Mouse (Mus musculus) liver, embryonic 11.5 days (tissue): ENCODE measurements around the gene H2-Ab1. TPM values are rescaled to one million over a fixed set of nuclear protein-coding genes. Genes with fewer than 3 reads are reported as not detected.

Experiments
- ATAC-seq: fragments of 200-750 bp; cut with Nextera tagmentation; replicated peaks from 2 replicates; pipeline ENCODE4 v1.8.0; 2017; ENCODE audit warnings: moderate number of reproducible peaks, mild to moderate bottlenecking, moderate TSS enrichment, moderate library complexity; ENCODE audit not compliant: low FRiP score
- DNase-seq: peaks from one replicate; pipeline ENCODE4 v3.0.0-alpha.2; 2017; ENCODE audit warnings: low spot score
- H3K27ac ChIP-seq: fragments of 300-500 bp; sonication (generic); 2 replicates; pipeline ENCODE4 v1.5.1; 2014; ENCODE audit warnings: mild to moderate bottlenecking, low read depth, low read length, control low read depth
- H3K27me3 ChIP-seq: fragments of 300-500 bp; sonication (generic); replicated peaks from 2 replicates; pipeline ENCODE4 v1.6.1; 2014; ENCODE audit warnings: low read length, mixed read lengths; ENCODE audit not compliant: control insufficient read depth, insufficient read depth
- H3K36me3 ChIP-seq: fragments of 300-500 bp; sonication (generic); 2 replicates; pipeline ENCODE4 v1.6.1; 2014; ENCODE audit warnings: mild to moderate bottlenecking, low read length, moderate library complexity, mixed read lengths; ENCODE audit not compliant: control insufficient read depth, insufficient read depth
- H3K4me1 ChIP-seq: fragments of 300-500 bp; sonication (generic); replicated peaks from 2 replicates; pipeline ENCODE4 v1.6.1; 2014; ENCODE audit warnings: low read length, mixed read lengths; ENCODE audit not compliant: control insufficient read depth, insufficient read depth
- H3K4me2 ChIP-seq: fragments of 300-500 bp; sonication (generic); 2 replicates; pipeline ENCODE4 v1.6.1; 2014; ENCODE audit warnings: mild to moderate bottlenecking, control low read depth, moderate library complexity
- H3K4me3 ChIP-seq: fragments of 300-500 bp; sonication (generic); 2 replicates; pipeline ENCODE4 v1.5.1; 2014; ENCODE audit warnings: low read depth, low read length, control low read depth
- H3K9ac ChIP-seq: fragments of 300-500 bp; sonication (generic); 2 replicates; pipeline ENCODE4 v1.6.1; 2014; ENCODE audit warnings: low read depth, low read length, control low read depth
- H3K9me3 ChIP-seq: fragments of 300-500 bp; sonication (generic); 2 replicates; pipeline ENCODE4 v1.6.1; 2016; ENCODE audit warnings: low read length, inconsistent platforms, mixed read lengths; ENCODE audit not compliant: control insufficient read depth
- WGBS: fragments of 180-500 bp; shearing (Covaris S2); extraction: QIAGEN DNeasy Blood & Tissue Kit; methylation state at CpG from one replicate; pipeline ENCODE4 v1.1.7; 2014; 5-methylcytosine and 5-hydroxymethylcytosine counted together
- polyA plus RNA-seq: library from polyadenylated mRNA; unstranded; fragments of >200 nt; fragmentation: Nextera tagmentation; extraction: Ambion mirVana; gene quantifications from 2 replicates; pipeline ENCODE4 v1.2.1, GENCODE M21; 2014

Gene H2-Ab1
- polyA plus RNA-seq, 1 experiment from 2014 or later = 3.9 TPM

- H3K27ac ChIP-seq = no peak overlapping the region
- H3K36me3 ChIP-seq = no peaks in the 10 kb centered on the region
- ATAC-seq (no peak), DNase-seq (no peak)
- no peak overlapping the region for H3K9ac ChIP-seq
- no peak overlapping the region for H3K4me2 ChIP-seq
- WGBS = 67% methylated on average over 4 of the region's 4 CpGs
- H3K9me3 ChIP-seq = no peaks in the 10 kb centered on the region
- no peaks in the 10 kb centered on the region for H3K4me1 ChIP-seq
- H3K27me3 ChIP-seq = 0 out of 2 replicates have a peak, but pooled peaks cover 3% of the 10 kb centered on the region
- no peak overlapping the region for H3K4me3 ChIP-seq
These were observed 12.8 kb upstream of the H2-Ab1 start for GRCm38 (mm10) chr17:34244656-34245055.

GRCm38 (mm10) chr17:34247047-34247446 is 10.4 kb upstream of the H2-Ab1 start:
- DNase-seq = no peak
- Histone ChIP-seq H3K4me3 (no peak overlapping the region), H3K9me3 (no peaks in the 10 kb centered on the region), H3K27me3 (peaks cover 3% of the 10 kb centered on the region; the same call in 1 of the 2 replicates), H3K27ac (no peak overlapping the region), H3K9ac (no peak overlapping the region), H3K4me2 (no peak overlapping the region), H3K4me1 (no peaks in the 10 kb centered on the region), H3K36me3 (no peaks in the 10 kb centered on the region)
- 87% methylated on average over 3 of the region's 3 CpGs for WGBS
- no peak for ATAC-seq

- WGBS = 42% methylated on average over 2 of the region's 2 CpGs
- H3K36me3 ChIP-seq = no peaks in the 10 kb centered on the region
- H3K4me2 ChIP-seq = no peak overlapping the region
- DNase-seq = no peak
- H3K9ac ChIP-seq = no peak overlapping the region
- H3K9me3 ChIP-seq = no peaks in the 10 kb centered on the region
- H3K27me3 ChIP-seq = peaks cover 3% of the 10 kb centered on the region; the same call in 1 of the 2 replicates
- no peaks in the 10 kb centered on the region for H3K4me1 ChIP-seq
- no peak overlapping the region for H3K27ac ChIP-seq
- no peak for ATAC-seq
- H3K4me3 ChIP-seq = no peak overlapping the region
These were observed 8.7 kb upstream of the H2-Ab1 start for GRCm38 (mm10) chr17:34248764-34249163.

- H3K9me3 ChIP-seq = no peaks in the 10 kb centered on the region
- peaks cover 3% of the 10 kb centered on the region; the same call in 1 of the 2 replicates for H3K27me3 ChIP-seq
- H3K27ac ChIP-seq = no peak overlapping the region
- no peaks in the 10 kb centered on the region for H3K36me3 ChIP-seq
- no peaks in the 10 kb centered on the region for H3K4me1 ChIP-seq
- no peak for DNase-seq
- WGBS = 35% methylated on average over 3 of the region's 3 CpGs
- ATAC-seq = no peak
- no peak overlapping the region for H3K9ac ChIP-seq
- H3K4me3 ChIP-seq = no peak overlapping the region
- no peak overlapping the region for H3K4me2 ChIP-seq
These were observed 8.1 kb upstream of the H2-Ab1 start for GRCm38 (mm10) chr17:34249361-34249760.

GRCm38 (mm10) chr17:34249878-34250277 is 7.6 kb upstream of the H2-Ab1 start:
- no peak overlapping the region for H3K4me2 ChIP-seq
- no peak for DNase-seq

GRCm38 (mm10) chr17:34251666-34252065 is 5.8 kb upstream of the H2-Ab1 start:
- Histone ChIP-seq H3K4me3 (no peak overlapping the region), H3K9ac (no peak overlapping the region), H3K9me3 (no peaks in the 10 kb centered on the region), H3K4me2 (no peak overlapping the region), H3K36me3 (no peaks in the 10 kb centered on the region), H3K27ac (no peak overlapping the region), H3K27me3 (peaks cover 3% of the 10 kb centered on the region), H3K4me1 (no peaks in the 10 kb centered on the region)
- WGBS = 56% methylated on average over 4 of the region's 4 CpGs
- no peak for ATAC-seq
- DNase-seq = peak; percentile 24

More at GRCm38 (mm10) chr17:34249878-34250277, 7.6 kb upstream of the H2-Ab1 start:
- Histone ChIP-seq H3K4me1 (no peaks in the 10 kb centered on the region), H3K36me3 (no peaks in the 10 kb centered on the region), H3K4me3 (no peak overlapping the region), H3K27me3 (peaks cover 3% of the 10 kb centered on the region; the same call in 1 of the 2 replicates), H3K9me3 (no peaks in the 10 kb centered on the region), H3K9ac (no peak overlapping the region), H3K27ac (no peak overlapping the region)
- WGBS = 18% methylated on average over 4 of the region's 4 CpGs
- ATAC-seq = no peak

GRCm38 (mm10) chr17:34256501-34256900 is 988 bp upstream of the H2-Ab1 start:
- Histone ChIP-seq H3K9me3 (no peaks in the 10 kb centered on the region), H3K27me3 (no peaks in the 10 kb centered on the region; the same call in none of the 2 replicates), H3K9ac (no peak overlapping the region), H3K4me1 (no peaks in the 10 kb centered on the region), H3K4me2 (no peak overlapping the region), H3K4me3 (no peak overlapping the region), H3K36me3 (no peaks in the 10 kb centered on the region), H3K27ac (no peak overlapping the region)
- DNase-seq (no peak), ATAC-seq (no peak)
- WGBS = 72% methylated on average over 5 of the region's 5 CpGs

- WGBS = 70% methylated on average over 5 of the region's 5 CpGs
- no peak overlapping the region for H3K4me3 ChIP-seq
- no peak overlapping the region for H3K4me2 ChIP-seq
- no peaks in the 10 kb centered on the region for H3K36me3 ChIP-seq
- H3K9ac ChIP-seq = no peak overlapping the region
- peaks cover 28% of the 10 kb centered on the region for H3K27me3 ChIP-seq
- no peak overlapping the region for H3K27ac ChIP-seq
- DNase-seq = no peak
- H3K9me3 ChIP-seq = no peaks in the 10 kb centered on the region
- no peak for ATAC-seq
- H3K4me1 ChIP-seq = 0 out of 2 replicates have a peak, but pooled peaks cover 4% of the 10 kb centered on the region
These were observed 3.1 kb downstream of the H2-Ab1 start for GRCm38 (mm10) chr17:34260551-34260950.

GRCm38 (mm10) chr17:34261502-34261901 is 4.0 kb downstream of the H2-Ab1 start:
- 27% methylated on average over 4 of the region's 4 CpGs for WGBS
- Histone ChIP-seq H3K9me3 (no peaks in the 10 kb centered on the region), H3K4me1 (0 out of 2 replicates have a peak, but pooled peaks cover 4% of the 10 kb centered on the region), H3K27ac (no peak overlapping the region), H3K9ac (no peak overlapping the region), H3K4me2 (no peak overlapping the region), H3K4me3 (no peak overlapping the region), H3K27me3 (peaks cover 28% of the 10 kb centered on the region), H3K36me3 (no peaks in the 10 kb centered on the region)
- DNase-seq (no peak), ATAC-seq (no peak)
